Mouse (Mus musculus) kidney, embryonic 14.5 days (tissue): Measurements from ENCODE around the gene Map2k6. TPM values are rescaled to one million over a fixed set of nuclear protein-coding genes. Genes with fewer than 3 reads are reported as not detected.
A peak's percentile ranks its signal among the peaks of the same experiment; 100 is the strongest.

Experiments
- ATAC-seq: fragments of 200-750 bp; cut with Nextera tagmentation; 2 replicates; pipeline ENCODE4 v1.8.0; 2017; ENCODE audit warnings: moderate number of reproducible peaks, mild to moderate bottlenecking, moderate TSS enrichment, moderate library complexity; ENCODE audit not compliant: low FRiP score, low TSS enrichment
- H3K27ac ChIP-seq: fragments of 300-500 bp; sonication (generic); 2 replicates; pipeline ENCODE4 v1.5.1; 2014; ENCODE audit warnings: low read depth, mild to moderate bottlenecking, low read length, moderate library complexity, mixed read lengths
- H3K27me3 ChIP-seq: fragments of 300-500 bp; sonication (generic); 2 replicates; pipeline ENCODE4 v1.6.1; 2014; ENCODE audit warnings: mild to moderate bottlenecking, low read length; ENCODE audit not compliant: control insufficient read depth, insufficient read depth
- H3K36me3 ChIP-seq: fragments of 300-500 bp; sonication (generic); 2 replicates; pipeline ENCODE4 v1.6.1; 2014; ENCODE audit warnings: low read length, mixed read lengths; ENCODE audit not compliant: control insufficient read depth, insufficient read depth
- H3K4me1 ChIP-seq: fragments of 300-500 bp; sonication (generic); 2 replicates; pipeline ENCODE4 v1.6.1; 2014; ENCODE audit warnings: low read length, mixed read lengths; ENCODE audit not compliant: control insufficient read depth, insufficient read depth
- H3K4me2 ChIP-seq: fragments of 300-500 bp; sonication (generic); replicated peaks from 2 replicates; pipeline ENCODE4 v1.6.1; 2014; ENCODE audit warnings: low read depth, mild to moderate bottlenecking, low read length
- H3K4me3 ChIP-seq: fragments of 300-500 bp; sonication (generic); 2 replicates; pipeline ENCODE4 v1.5.1; 2014; ENCODE audit warnings: mild to moderate bottlenecking, low read length
- H3K9ac ChIP-seq: fragments of 300-500 bp; sonication (generic); 2 replicates; pipeline ENCODE4 v1.6.1; 2014; ENCODE audit warnings: low read depth, mild to moderate bottlenecking, low read length, moderate library complexity
- H3K9me3 ChIP-seq: fragments of 300-500 bp; sonication (generic); 2 replicates; pipeline ENCODE4 v1.6.1; 2016; ENCODE audit warnings: low read length; ENCODE audit not compliant: control insufficient read depth
- WGBS: fragments of 180-500 bp; shearing (Covaris S2); extraction: QIAGEN DNeasy Blood & Tissue Kit; methylation state at CpG from one replicate; pipeline ENCODE4 v1.1.7; 2014; 5-methylcytosine and 5-hydroxymethylcytosine counted together
- polyA plus RNA-seq: library from polyadenylated mRNA; unstranded; fragments of >200 nt; fragmentation: Nextera tagmentation; extraction: Ambion mirVana; gene quantifications from 2 replicates; pipeline ENCODE4 v1.2.1, GENCODE M21; 2014

The Map2k6 gene
- polyA plus RNA-seq, 1 experiment from 2014 or later = 26.6 TPM

GRCm38 (mm10) chr11:110438700-110439296 lies 39.9 kb downstream of the Map2k6 start:
- H3K9ac ChIP-seq = no peak overlapping the region
- H3K4me3 ChIP-seq = no peak overlapping the region
- WGBS = 27% methylated on average over 4 of the region's 4 CpGs
- no peak overlapping the region for H3K4me2 ChIP-seq
- H3K36me3 ChIP-seq = no peaks in the 10 kb centered on the region
- 0 out of 2 replicates have a peak, but pooled peaks cover 3% of the 10 kb centered on the region for H3K9me3 ChIP-seq
- ATAC-seq = no peak
- no peak overlapping the region for H3K27ac ChIP-seq
- H3K4me1 ChIP-seq = no peaks in the 10 kb centered on the region
- H3K27me3 ChIP-seq = no peaks in the 10 kb centered on the region

- Histone ChIP-seq H3K4me2 (no peak overlapping the region), H3K4me1 (no peaks in the 10 kb centered on the region), H3K27me3 (no peaks in the 10 kb centered on the region), H3K36me3 (no peaks in the 10 kb centered on the region), H3K4me3 (no peak overlapping the region), H3K9me3 (0 out of 2 replicates have a peak, but pooled peaks cover 3% of the 10 kb centered on the region), H3K27ac (no peak overlapping the region), H3K9ac (no peak overlapping the region)
- no peak for ATAC-seq
- 29% methylated on average over 7 of the region's 7 CpGs for WGBS
Measured at GRCm38 (mm10) chr11:110439354-110439753, 40.4 kb downstream of the Map2k6 start.

- H3K27me3 ChIP-seq = no peaks in the 10 kb centered on the region
- H3K9ac ChIP-seq = no peak overlapping the region
- peaks cover 18% of the 10 kb centered on the region for H3K4me1 ChIP-seq
- no peaks in the 10 kb centered on the region for H3K36me3 ChIP-seq
- no peak overlapping the region for H3K27ac ChIP-seq
- H3K4me3 ChIP-seq = no peak overlapping the region
- H3K9me3 ChIP-seq = 0 out of 2 replicates have a peak, but pooled peaks cover 3% of the 10 kb centered on the region
- no peak for ATAC-seq
- H3K4me2 ChIP-seq = no peak overlapping the region
- WGBS = 82% methylated on average over 6 of the region's 6 CpGs
Measured at GRCm38 (mm10) chr11:110444576-110444975, 45.7 kb downstream of the Map2k6 start.

- no peaks in the 10 kb centered on the region for H3K27me3 ChIP-seq
- H3K27ac ChIP-seq = no peak overlapping the region
- no peaks in the 10 kb centered on the region for H3K9me3 ChIP-seq
- ATAC-seq = peak; percentile 62; the same call in 1 of the 2 replicates
- H3K4me2 ChIP-seq = peak overlapping the region; percentile 37
- H3K4me1 ChIP-seq = peaks cover 36% of the 10 kb centered on the region
- no peaks in the 10 kb centered on the region for H3K36me3 ChIP-seq
- H3K4me3 ChIP-seq = peak overlapping the region; percentile 9; the same call in 1 of the 2 replicates
- 8% methylated on average over 7 of the region's 7 CpGs for WGBS
- H3K9ac ChIP-seq = no peak overlapping the region
Measured at GRCm38 (mm10) chr11:110448131-110448725, 49.3 kb downstream of the Map2k6 start.

GRCm38 (mm10) chr11:110448726-110449161 lies 49.8 kb downstream of the Map2k6 start:
- Histone ChIP-seq H3K4me3 (peak overlapping the region; percentile 9; the same call in 1 of the 2 replicates), H3K36me3 (no peaks in the 10 kb centered on the region), H3K27ac (no peak overlapping the region), H3K27me3 (no peaks in the 10 kb centered on the region), H3K9me3 (no peaks in the 10 kb centered on the region), H3K4me2 (peak overlapping the region; percentile 37), H3K4me1 (peaks cover 36% of the 10 kb centered on the region), H3K9ac (peak overlapping the region; percentile 19; the same call in 1 of the 2 replicates)
- peak; percentile 38; the same call in 1 of the 2 replicates for ATAC-seq
- WGBS = 4% methylated on average over 12 of the region's 12 CpGs

GRCm38 (mm10) chr11:110449183-110449582 lies 50.3 kb downstream of the Map2k6 start:
- WGBS = 15% methylated on average over 11 of the region's 11 CpGs
- peak overlapping the region; percentile 9; the same call in 1 of the 2 replicates for H3K4me3 ChIP-seq
- H3K36me3 ChIP-seq = no peaks in the 10 kb centered on the region
- H3K27ac ChIP-seq = no peak overlapping the region
- H3K9me3 ChIP-seq = no peaks in the 10 kb centered on the region
- H3K4me2 ChIP-seq = peak overlapping the region; percentile 37
- ATAC-seq = no peak; the same call in 1 of the 2 replicates
- H3K4me1 ChIP-seq = peaks cover 36% of the 10 kb centered on the region
- H3K27me3 ChIP-seq = no peaks in the 10 kb centered on the region
- H3K9ac ChIP-seq = peak overlapping the region; percentile 19; the same call in 1 of the 2 replicates

GRCm38 (mm10) chr11:110450091-110450757 lies 51.3 kb downstream of the Map2k6 start:
- H3K36me3 ChIP-seq = no peaks in the 10 kb centered on the region
- 23% methylated on average over 15 of the region's 15 CpGs for WGBS
- no peaks in the 10 kb centered on the region for H3K9me3 ChIP-seq
- H3K27ac ChIP-seq = no peak overlapping the region
- peak; percentile 63 for ATAC-seq
- peak overlapping the region; percentile 24 for H3K4me2 ChIP-seq
- peaks cover 36% of the 10 kb centered on the region for H3K4me1 ChIP-seq
- H3K9ac ChIP-seq = no peak overlapping the region
- H3K4me3 ChIP-seq = no peak overlapping the region
- H3K27me3 ChIP-seq = no peaks in the 10 kb centered on the region

GRCm38 (mm10) chr11:110450758-110451121 lies 51.8 kb downstream of the Map2k6 start:
- ATAC-seq = no peak
- Histone ChIP-seq H3K4me2 (no peak overlapping the region), H3K4me3 (no peak overlapping the region), H3K9me3 (no peaks in the 10 kb centered on the region), H3K36me3 (no peaks in the 10 kb centered on the region), H3K27me3 (no peaks in the 10 kb centered on the region), H3K9ac (no peak overlapping the region), H3K27ac (no peak overlapping the region; the same call in 1 of the 2 replicates), H3K4me1 (peaks cover 36% of the 10 kb centered on the region)
- 55% methylated on average over 4 of the region's 4 CpGs for WGBS

- Histone ChIP-seq H3K4me3 (no peak overlapping the region), H3K4me1 (peaks cover 36% of the 10 kb centered on the region), H3K27me3 (no peaks in the 10 kb centered on the region), H3K4me2 (no peak overlapping the region), H3K27ac (no peak overlapping the region), H3K9ac (no peak overlapping the region), H3K9me3 (no peaks in the 10 kb centered on the region), H3K36me3 (no peaks in the 10 kb centered on the region)
- WGBS = 65% methylated on average over 7 of the region's 7 CpGs
- no peak for ATAC-seq
Measured at GRCm38 (mm10) chr11:110451590-110451989, 52.7 kb downstream of the Map2k6 start.
